Mouse (Mus musculus): ENCODE measurements at regions not wholly inside any gene's neighbourhood (a gene's known extent, or its start where the extent isn't known, plus 50 kb on each side); places are given as distances from the start of the nearest gene placed in this dataset.

DNA sequence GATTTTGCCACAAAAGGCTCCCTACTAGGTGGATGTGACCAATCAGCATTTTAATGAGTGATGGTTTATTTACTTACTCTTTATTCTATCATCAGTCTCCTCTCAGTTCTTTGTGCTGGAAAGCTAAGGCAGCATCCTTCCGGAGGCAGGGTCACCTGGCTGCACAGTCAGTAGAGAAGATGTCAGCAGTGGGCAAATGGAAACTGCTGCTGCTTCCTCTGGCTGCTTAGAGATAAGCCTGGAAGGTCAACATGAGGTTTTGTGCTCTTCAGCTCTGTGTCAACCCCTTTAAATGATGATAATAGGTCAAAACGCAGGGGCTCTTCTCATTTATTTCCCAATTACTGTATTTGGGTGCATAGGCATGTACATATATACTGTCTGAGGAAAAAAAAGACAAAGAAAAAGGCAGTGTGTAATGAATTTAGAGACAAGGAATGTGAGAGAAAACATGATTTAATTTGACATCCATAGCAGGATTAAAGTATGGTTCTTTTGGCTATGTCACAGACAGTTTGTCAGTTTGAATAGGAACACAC is 1106.1 kb downstream of the Adgrl3 start:
- Histone ChIP-seq H3K27me3 (ENCODE audit: control insufficient read depth, insufficient read depth, low read length) (no peaks in the 10 kb centered on the region), H3K27ac (replicated peaks; ENCODE audit: low read depth, low read length) (no peak overlapping the region), H3K4me2 (replicated peaks; ENCODE audit: low read depth, low read length, severe bottlenecking) (no peak overlapping the region), H3K9ac (ENCODE audit: low read depth, low read length, severe bottlenecking) (no peak overlapping the region), H3K4me3 (replicated peaks; ENCODE audit: low read length) (no peak overlapping the region), H3K9me3 (ENCODE audit: control insufficient read depth, low read length) (no peaks in the 10 kb centered on the region), H3K36me3 (ENCODE audit: control insufficient read depth, insufficient read depth, low read length) (no peaks in the 10 kb centered on the region), H3K4me1 (ENCODE audit: control insufficient read depth, insufficient read depth, low read length) (no peaks in the 10 kb centered on the region)
- 73% methylated on average over 2 of the region's 2 CpGs for WGBS
- no peak for TF ChIP-seq POLR2A (IDR thresholded peaks at IDR 0.05; ENCODE audit: borderline replicate concordance, extremely low read depth, insufficient read depth, insufficient read length)
- ATAC-seq (ENCODE audit: low FRiP score, low read depth) (no peak), DNase-seq (ENCODE audit: low spot score) (no peak)

GRCm38 (mm10) chr5:82142063-82142462 is 1122.1 kb downstream of the Adgrl3 start:
- DNase-seq (ENCODE audit: low spot score) (no peak), ATAC-seq (ENCODE audit: low FRiP score, low read depth) (no peak)
- H3K27ac ChIP-seq (replicated peaks; ENCODE audit: low read depth, low read length) = no peak overlapping the region
- no peaks in the 10 kb centered on the region for H3K9me3 ChIP-seq (ENCODE audit: control insufficient read depth, low read length)
- no peak overlapping the region for H3K9ac ChIP-seq (ENCODE audit: low read depth, low read length, severe bottlenecking)
- no peaks in the 10 kb centered on the region for H3K27me3 ChIP-seq (ENCODE audit: control insufficient read depth, insufficient read depth, low read length)
- no peak overlapping the region for H3K4me2 ChIP-seq (replicated peaks; ENCODE audit: low read depth, low read length, severe bottlenecking)
- no peak for TF ChIP-seq POLR2A (IDR thresholded peaks at IDR 0.05; ENCODE audit: borderline replicate concordance, extremely low read depth, insufficient read depth, insufficient read length)
- WGBS = 97% methylated on average over 1 of the region's 1 CpGs
- H3K4me3 ChIP-seq (replicated peaks; ENCODE audit: low read length) = no peak overlapping the region
- no peaks in the 10 kb centered on the region for H3K4me1 ChIP-seq (ENCODE audit: control insufficient read depth, insufficient read depth, low read length)
- no peaks in the 10 kb centered on the region for H3K36me3 ChIP-seq (ENCODE audit: control insufficient read depth, insufficient read depth, low read length)

Measured in limb, embryonic 14.5 days (tissue).